Mouse (Mus musculus) embryo, embryonic 10.5 days (tissue): ENCODE data around the gene Chst10.

ENCODE experiments used
- DNase-seq: peaks from one replicate; pipeline ENCODE4 v3.0.0-alpha.2; 2015; ENCODE audit warnings: low spot score

Chst10 gene

GRCm38 (mm10) chr1:38866242-38866641 lies 31.7 kb downstream of the Chst10 start:
- DNase-seq: no peak

GRCm38 (mm10) chr1:38864341-38864740 lies 33.6 kb downstream of the Chst10 start:
- DNase-seq: no peak

GRCm38 (mm10) chr1:38862213-38862612 lies 35.7 kb downstream of the Chst10 start:
- DNase-seq: peak; percentile 31

GRCm38 (mm10) chr1:38860867-38861524 lies 37.0 kb downstream of the Chst10 start:
- DNase-seq: no peak

- DNase-seq: no peak
Observed at GRCm38 (mm10) chr1:38860207-38860606, 37.8 kb downstream of the Chst10 start.

- peak; percentile 87 for DNase-seq
Observed at GRCm38 (mm10) chr1:38856196-38856595, 41.8 kb downstream of the Chst10 start.

GRCm38 (mm10) chr1:38852250-38852649 lies 45.7 kb downstream of the Chst10 start:
- no peak for DNase-seq

GRCm38 (mm10) chr1:38850650-38851049 lies 47.3 kb downstream of the Chst10 start:
- no peak for DNase-seq

GRCm38 (mm10) chr1:38848451-38849289 lies 49.3 kb downstream of the Chst10 start:
- DNase-seq: no peak

GRCm38 (mm10) chr1:38847975-38848374 lies 50.0 kb downstream of the Chst10 start:
- DNase-seq: peak; percentile 82

- no peak for DNase-seq
Observed at GRCm38 (mm10) chr1:38843275-38843674, 54.7 kb downstream of the Chst10 start.

GRCm38 (mm10) chr1:38842861-38843260 lies 55.1 kb downstream of the Chst10 start:
- DNase-seq: no peak

- no peak for DNase-seq
Observed at GRCm38 (mm10) chr1:38839944-38840343, 58.0 kb downstream of the Chst10 start.

GRCm38 (mm10) chr1:38836477-38836872 lies 61.5 kb downstream of the Chst10 start, which contains the start of gene Lonrf2:
Gene Lonrf2 (minus strand): TSS chr1:38836711.
- DNase-seq: peak; percentile 50

- DNase-seq: peak; percentile 52
Observed at GRCm38 (mm10) chr1:38835568-38836476, 62.1 kb downstream of the Chst10 start.

GRCm38 (mm10) chr1:38834899-38835298 lies 63.1 kb downstream of the Chst10 start:
- peak; percentile 76 for DNase-seq

GRCm38 (mm10) chr1:38824926-38825325 lies 73.0 kb downstream of the Chst10 start:
- DNase-seq: no peak

- no peak for DNase-seq
Observed at GRCm38 (mm10) chr1:38823851-38824250, 74.1 kb downstream of the Chst10 start.

GRCm38 (mm10) chr1:38819691-38820090 lies 78.3 kb downstream of the Chst10 start:
- DNase-seq: no peak

- DNase-seq: no peak
Observed at GRCm38 (mm10) chr1:38817671-38818070, 80.3 kb downstream of the Chst10 start.

GRCm38 (mm10) chr1:38817268-38817667 lies 80.7 kb downstream of the Chst10 start:
- no peak for DNase-seq

GRCm38 (mm10) chr1:38816306-38816705 lies 81.7 kb downstream of the Chst10 start:
- no peak for DNase-seq
